14 mouse cellular contexts compared by ENCODE assay signal in the genomic region with DNA sequence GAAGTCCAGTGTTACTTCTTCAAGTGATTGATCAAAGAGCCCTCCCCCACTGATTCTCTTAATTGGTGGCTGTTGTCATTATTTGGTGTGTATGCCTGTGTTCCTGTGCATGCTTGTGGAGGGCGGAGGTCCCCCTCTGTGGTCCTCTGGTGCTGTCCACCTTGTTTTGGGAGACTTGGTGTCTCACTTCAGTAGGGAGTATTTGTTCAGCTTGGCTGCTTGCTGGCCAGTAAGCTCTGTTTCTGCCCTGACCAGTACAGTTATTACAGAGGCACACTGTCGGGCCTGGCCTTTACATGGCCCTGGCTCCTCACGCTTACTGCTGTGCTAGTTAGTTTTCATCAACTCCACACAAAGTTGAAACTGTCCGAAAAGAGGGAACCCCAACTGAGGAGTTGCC.
"Had no signal": no experiment of that assay in that cellular context is flagged by ENCODE, and none has a peak within 500 bp of the region (broad histone marks: within the 10 kb centered on the region; RNA-seq: fewer than 3 reads in every experiment).

No protein-coding gene starts in this region.

- DNase-seq: kidney, adult 8-10 months; kidney, postnatal 4 days; lung, embryonic 14.5 days; lung, postnatal 10 days; lung, postnatal 4 days; midbrain, embryonic 14.5 days; thymus, adult 18-20 months; thymus, postnatal 14 days had no signal

- H3K4me2 ChIP-seq: intestine, embryonic 15.5 days; liver, embryonic 12.5 days; lung, embryonic 14.5 days; neural tube, embryonic 12.5 days had no signal

- H3K4me1 ChIP-seq: intestine, embryonic 15.5 days; liver, embryonic 12.5 days had no signal

- H3K27me3 ChIP-seq: intestine, embryonic 15.5 days; liver, embryonic 12.5 days; neural tube, embryonic 12.5 days had no signal

- H3K9ac ChIP-seq: intestine, embryonic 15.5 days; liver, embryonic 12.5 days; lung, embryonic 14.5 days; neural tube, embryonic 12.5 days had no signal

- H3K9me3 ChIP-seq: intestine, embryonic 15.5 days; liver, embryonic 12.5 days; midbrain, embryonic 10.5 days; neural tube, embryonic 12.5 days had no signal

- ATAC-seq: intestine, embryonic 15.5 days; liver, embryonic 12.5 days had no signal

- H3K36me3 ChIP-seq: intestine, embryonic 15.5 days; liver, embryonic 12.5 days; midbrain, embryonic 10.5 days; neural tube, embryonic 12.5 days had no signal

- H3K27ac ChIP-seq: intestine, embryonic 15.5 days; left cerebral cortex, adult 2 months; liver, embryonic 12.5 days; midbrain, embryonic 10.5 days; neural tube, embryonic 12.5 days; stomach, postnatal 0 days had no signal

- H3K4me3 ChIP-seq: intestine, embryonic 15.5 days; left cerebral cortex, adult 2 months; liver, embryonic 12.5 days; midbrain, embryonic 10.5 days; neural tube, embryonic 12.5 days had no signal
